Mouse (Mus musculus) thymus, adult 2 months (tissue): ENCODE data around the gene Olfr631.

Source experiments
- CTCF ChIP-seq: fragments of 200-500 bp; IDR thresholded peaks from 2 replicates; pipeline ENCODE4 v1.5.1; 2012; ENCODE audit warnings: mild to moderate bottlenecking, control low read depth, low read length, moderate library complexity, borderline replicate concordance; ENCODE audit not compliant: control insufficient read depth, poor library complexity, insufficient read depth; ENCODE audit errors: extremely low read depth
- POLR2A ChIP-seq: fragments of 200-500 bp; IDR thresholded peaks from 2 replicates; pipeline ENCODE4 v1.6.1; 2012; ENCODE audit warnings: mild to moderate bottlenecking, low read length, control low read depth, moderate library complexity; ENCODE audit not compliant: control insufficient read depth, poor library complexity, insufficient read depth; ENCODE audit errors: extremely low read depth

DNA sequence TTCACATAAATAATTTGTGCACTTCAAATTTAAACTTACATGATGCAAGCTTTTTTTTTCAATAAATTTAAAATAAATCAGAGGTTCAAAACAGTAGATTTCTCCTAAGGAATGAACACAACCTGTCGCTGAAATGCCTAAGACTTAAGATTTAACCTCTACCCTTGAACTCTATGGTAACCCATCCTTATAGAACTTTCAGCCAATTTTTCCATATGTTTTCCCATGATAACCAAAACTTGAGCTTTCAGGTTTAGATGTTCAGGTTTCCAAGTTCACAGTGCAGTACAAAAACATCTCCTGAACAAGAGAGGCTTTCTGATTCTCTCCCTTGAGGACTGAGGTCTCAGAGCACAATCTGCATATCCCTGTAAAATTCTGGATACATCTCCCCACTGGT is 42.2 kb downstream of the Olfr631 start, which contains the start of gene Olfr635:
- TF ChIP-seq CTCF: no peak
- TF ChIP-seq POLR2A: no peak
